Mouse (Mus musculus): ENCODE measurements at regions not wholly inside any gene's neighbourhood (a gene's known extent, or its start where the extent isn't known, plus 50 kb on each side); places are given as distances from the start of the nearest gene placed in this dataset.

DNA sequence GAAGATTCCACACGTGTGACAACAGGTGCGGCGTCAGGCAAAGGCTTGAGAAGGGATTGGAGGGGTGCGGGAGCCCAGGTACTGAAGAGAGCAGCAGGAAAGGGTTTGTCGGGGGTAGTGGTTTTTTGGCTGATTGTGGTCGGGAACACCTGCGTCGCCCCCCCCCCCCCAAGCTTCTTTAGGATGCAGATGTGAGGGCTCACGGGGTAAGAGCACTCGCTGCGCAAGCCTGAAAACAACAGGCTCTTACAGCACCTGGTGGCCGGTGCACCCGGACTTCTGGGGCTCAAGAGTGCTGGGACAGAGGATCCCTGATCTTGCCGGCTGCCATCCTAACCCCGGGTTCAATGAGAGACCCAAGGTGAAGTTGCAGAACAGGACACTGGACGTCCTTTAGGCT is 60.9 kb upstream of the Zfp644 start:
- 10% methylated on average over 14 of the region's 16 CpGs for WGBS (ENCODE audit: insufficient replicate concordance)
- Histone ChIP-seq H3K27me3 (ENCODE audit: control insufficient read depth, insufficient read depth, low read length) (peaks cover 28% of the 10 kb centered on the region), H3K36me3 (replicated peaks; ENCODE audit: control insufficient read depth, insufficient read depth, low read depth) (no peaks in the 10 kb centered on the region), H3K27ac (no peak overlapping the region), H3K9ac (replicated peaks) (no peak overlapping the region), H3K9me3 (ENCODE audit: control insufficient read depth, low read length) (no peaks in the 10 kb centered on the region), H3K4me3 (ENCODE audit: insufficient read depth in 1 of 2, low read depth in 2 of 2, low read length in 2 of 2) (no peak overlapping the region), H3K4me2 (ENCODE audit: low read depth) (no peak overlapping the region; the same call in 1 of the 2 replicates), H3K4me1 (replicated peaks; ENCODE audit: control insufficient read depth in 2 of 2, insufficient read depth in 2 of 2, low read length in 1 of 2) (peaks cover 0 to 2% of the 10 kb centered on the region in 2 experiments; a peak in 1 of 4 replicates)
- no peak for TF ChIP-seq EP300 (IDR thresholded peaks at IDR 0.05; ENCODE audit: low read depth)
- TF ChIP-seq CTCF (IDR thresholded peaks at IDR 0.05; ENCODE audit: low read depth) = no peak
- ATAC-seq (ENCODE audit: insufficient read depth) (no peak), DNase-seq (ENCODE audit: low read depth in 3 of 3, low spot score in 3 of 3) (no peak)

DNA sequence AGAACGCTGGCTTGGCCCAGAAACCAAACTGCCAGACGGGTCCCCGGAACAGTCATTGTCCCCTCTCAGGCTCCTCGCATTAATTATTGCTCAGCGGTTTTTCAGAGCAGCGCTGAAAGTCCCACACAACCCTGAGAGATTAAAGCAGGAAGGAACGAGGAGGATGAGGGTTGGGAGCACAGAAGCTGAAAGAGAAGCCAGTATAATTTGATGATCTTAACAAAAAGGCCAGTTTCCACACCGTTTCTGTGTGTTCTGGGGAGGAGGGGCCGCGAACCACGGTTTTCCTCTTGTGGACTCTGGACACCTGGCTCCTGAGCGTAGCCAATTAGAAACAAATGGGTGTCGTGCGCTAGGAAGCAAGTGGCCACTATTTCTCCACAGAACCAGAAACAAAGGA is 60.3 kb upstream of the Zfp644 start:
- Histone ChIP-seq H3K36me3 (replicated peaks; ENCODE audit: control insufficient read depth, insufficient read depth, low read depth) (no peaks in the 10 kb centered on the region), H3K27me3 (ENCODE audit: control insufficient read depth, insufficient read depth, low read length) (peaks cover 28% of the 10 kb centered on the region), H3K27ac (no peak overlapping the region), H3K9ac (replicated peaks) (no peak overlapping the region), H3K4me2 (ENCODE audit: low read depth) (peak overlapping the region; percentile 28), H3K4me3 (ENCODE audit: insufficient read depth in 1 of 2, low read depth in 2 of 2, low read length in 2 of 2) (0 out of 4 replicates have a peak overlapping the region, but pooled peaks of 1 of the 2 experiments have one; percentile 4), H3K4me1 (replicated peaks; ENCODE audit: control insufficient read depth in 2 of 2, insufficient read depth in 2 of 2, low read length in 1 of 2) (peaks cover 0 to 2% of the 10 kb centered on the region in 2 experiments; a peak in 1 of 4 replicates), H3K9me3 (ENCODE audit: control insufficient read depth, low read length) (no peaks in the 10 kb centered on the region)
- TF ChIP-seq EP300 (IDR thresholded peaks at IDR 0.05; ENCODE audit: low read depth) = no peak
- no peak for TF ChIP-seq CTCF (IDR thresholded peaks at IDR 0.05; ENCODE audit: low read depth)
- ATAC-seq (ENCODE audit: insufficient read depth) (no peak), DNase-seq (ENCODE audit: low read depth in 3 of 3, low spot score in 3 of 3) (no peak)
- WGBS (ENCODE audit: insufficient replicate concordance) = under 1% methylated on average over 14 of the region's 14 CpGs

DNA sequence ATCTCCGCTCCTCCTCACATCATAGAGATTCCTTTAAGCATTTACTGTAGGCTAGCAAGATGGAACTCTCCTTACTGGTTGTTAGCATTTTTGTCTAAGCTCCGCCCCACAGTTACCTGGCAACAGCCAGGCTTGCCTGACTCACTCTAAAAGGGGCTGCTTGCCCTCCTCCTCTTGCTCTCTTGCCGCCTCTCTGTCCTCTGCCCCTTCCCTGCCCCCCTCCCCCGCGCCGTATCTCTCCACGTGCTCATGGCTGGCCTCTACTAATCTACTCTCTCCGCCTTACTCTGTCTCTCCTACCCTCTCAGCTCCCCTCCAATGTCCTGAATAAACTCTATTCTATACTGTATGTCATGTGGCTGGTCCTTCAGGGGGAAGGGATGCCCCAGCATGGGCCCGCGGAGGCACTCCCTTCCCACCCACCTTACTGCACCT is 59.9 kb upstream of the Zfp644 start:
- Histone ChIP-seq H3K27ac (no peak overlapping the region), H3K4me3 (ENCODE audit: insufficient read depth in 1 of 2, low read depth in 2 of 2, low read length in 2 of 2) (no peak overlapping the region), H3K27me3 (ENCODE audit: control insufficient read depth, insufficient read depth, low read length) (peaks cover 28% of the 10 kb centered on the region), H3K36me3 (replicated peaks; ENCODE audit: control insufficient read depth, insufficient read depth, low read depth) (no peaks in the 10 kb centered on the region), H3K9ac (replicated peaks) (no peak overlapping the region), H3K9me3 (ENCODE audit: control insufficient read depth, low read length) (no peaks in the 10 kb centered on the region), H3K4me2 (ENCODE audit: low read depth) (peak overlapping the region; percentile 28; the same call in 1 of the 2 replicates), H3K4me1 (replicated peaks; ENCODE audit: control insufficient read depth in 2 of 2, insufficient read depth in 2 of 2, low read length in 1 of 2) (peaks cover 0 to 2% of the 10 kb centered on the region in 2 experiments; a peak in 1 of 4 replicates)
- ATAC-seq (ENCODE audit: insufficient read depth) (no peak), DNase-seq (ENCODE audit: low read depth in 3 of 3, low spot score in 3 of 3) (no peak)
- WGBS (ENCODE audit: insufficient replicate concordance) = 12% methylated on average over 10 of the region's 10 CpGs
- TF ChIP-seq CTCF (IDR thresholded peaks at IDR 0.05; ENCODE audit: low read depth) = no peak
- no peak for TF ChIP-seq EP300 (IDR thresholded peaks at IDR 0.05; ENCODE audit: low read depth)

DNA sequence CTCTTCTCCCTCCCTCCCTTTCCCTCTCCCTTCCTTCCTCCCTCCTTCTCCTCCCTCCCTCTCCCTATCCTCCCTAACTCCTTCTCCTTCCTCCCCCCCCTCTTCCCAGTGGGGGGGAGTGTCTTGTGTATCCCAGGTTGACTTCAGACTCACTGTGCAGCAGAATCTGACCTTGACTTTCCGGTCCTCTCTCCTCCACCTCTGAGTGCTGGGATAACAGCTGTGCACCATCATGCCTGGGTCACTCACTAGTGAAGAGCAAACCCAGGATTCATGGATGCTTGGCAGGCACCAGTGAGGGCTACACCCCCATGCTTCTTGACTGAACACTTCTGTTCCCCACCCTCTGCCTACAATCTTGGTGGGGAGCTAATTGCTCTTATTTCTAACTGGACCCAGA is 56.2 kb upstream of the Zfp644 start:
- TF ChIP-seq EP300 (IDR thresholded peaks at IDR 0.05; ENCODE audit: low read depth) (no peak), CTCF (IDR thresholded peaks at IDR 0.05; ENCODE audit: low read depth) (no peak)
- H3K4me1 ChIP-seq (replicated peaks; ENCODE audit: control insufficient read depth in 2 of 2, insufficient read depth in 2 of 2, low read length in 1 of 2) = peaks cover 0 to 2% of the 10 kb centered on the region in 2 experiments; a peak in 1 of 4 replicates
- H3K9ac ChIP-seq (replicated peaks) = no peak overlapping the region
- peaks cover 24% of the 10 kb centered on the region for H3K27me3 ChIP-seq (ENCODE audit: control insufficient read depth, insufficient read depth, low read length)
- H3K36me3 ChIP-seq (replicated peaks; ENCODE audit: control insufficient read depth, insufficient read depth, low read depth) = no peaks in the 10 kb centered on the region
- 75% methylated on average over 1 of the region's 1 CpGs for WGBS (ENCODE audit: insufficient replicate concordance)
- no peak overlapping the region for H3K4me2 ChIP-seq (ENCODE audit: low read depth)
- DNase-seq (ENCODE audit: low read depth in 3 of 3, low spot score in 3 of 3) = no peak
- H3K4me3 ChIP-seq (ENCODE audit: insufficient read depth in 1 of 2, low read depth in 2 of 2, low read length in 2 of 2) = no peak overlapping the region
- no peaks in the 10 kb centered on the region for H3K9me3 ChIP-seq (ENCODE audit: control insufficient read depth, low read length)
- ATAC-seq (ENCODE audit: insufficient read depth) = no peak
- H3K27ac ChIP-seq = no peak overlapping the region

DNA sequence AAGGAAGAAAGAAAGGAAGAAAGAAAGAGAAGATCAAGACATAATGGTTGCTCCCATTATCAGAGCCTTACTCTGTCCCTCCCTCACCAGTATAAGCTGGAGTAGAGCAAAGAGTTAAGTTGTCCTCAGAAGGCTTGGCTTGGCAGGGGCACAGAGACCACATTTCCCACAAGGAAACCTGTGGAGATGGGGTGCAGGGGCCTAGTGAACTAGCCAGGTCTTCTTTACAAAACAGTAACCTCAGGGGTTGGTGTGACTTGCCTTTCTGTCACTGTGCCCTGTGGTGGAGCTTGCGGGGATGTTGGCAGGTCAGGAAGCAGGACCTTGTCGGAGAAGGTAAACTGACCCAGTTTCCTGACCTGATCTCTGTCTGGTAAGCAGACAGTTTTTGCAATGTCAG is 53.1 kb upstream of the Zfp644 start:
- Histone ChIP-seq H3K9ac (replicated peaks) (no peak overlapping the region), H3K27ac (no peak overlapping the region), H3K4me3 (ENCODE audit: insufficient read depth in 1 of 2, low read depth in 2 of 2, low read length in 2 of 2) (no peak overlapping the region), H3K4me2 (ENCODE audit: low read depth) (no peak overlapping the region), H3K4me1 (replicated peaks; ENCODE audit: control insufficient read depth in 2 of 2, insufficient read depth in 2 of 2, low read length in 1 of 2) (no peaks in the 10 kb centered on the region), H3K9me3 (ENCODE audit: control insufficient read depth, low read length) (no peaks in the 10 kb centered on the region), H3K36me3 (replicated peaks; ENCODE audit: control insufficient read depth, insufficient read depth, low read depth) (no peaks in the 10 kb centered on the region), H3K27me3 (ENCODE audit: control insufficient read depth, insufficient read depth, low read length) (no peaks in the 10 kb centered on the region)
- TF ChIP-seq CTCF (IDR thresholded peaks at IDR 0.05; ENCODE audit: low read depth) (no peak), EP300 (IDR thresholded peaks at IDR 0.05; ENCODE audit: low read depth) (no peak)
- 64% methylated on average over 2 of the region's 2 CpGs for WGBS (ENCODE audit: insufficient replicate concordance)
- DNase-seq (ENCODE audit: low read depth in 3 of 3, low spot score in 3 of 3) (no peak), ATAC-seq (ENCODE audit: insufficient read depth) (no peak)
